Mouse (Mus musculus): ENCODE results near the gene Mta1.

DNA sequence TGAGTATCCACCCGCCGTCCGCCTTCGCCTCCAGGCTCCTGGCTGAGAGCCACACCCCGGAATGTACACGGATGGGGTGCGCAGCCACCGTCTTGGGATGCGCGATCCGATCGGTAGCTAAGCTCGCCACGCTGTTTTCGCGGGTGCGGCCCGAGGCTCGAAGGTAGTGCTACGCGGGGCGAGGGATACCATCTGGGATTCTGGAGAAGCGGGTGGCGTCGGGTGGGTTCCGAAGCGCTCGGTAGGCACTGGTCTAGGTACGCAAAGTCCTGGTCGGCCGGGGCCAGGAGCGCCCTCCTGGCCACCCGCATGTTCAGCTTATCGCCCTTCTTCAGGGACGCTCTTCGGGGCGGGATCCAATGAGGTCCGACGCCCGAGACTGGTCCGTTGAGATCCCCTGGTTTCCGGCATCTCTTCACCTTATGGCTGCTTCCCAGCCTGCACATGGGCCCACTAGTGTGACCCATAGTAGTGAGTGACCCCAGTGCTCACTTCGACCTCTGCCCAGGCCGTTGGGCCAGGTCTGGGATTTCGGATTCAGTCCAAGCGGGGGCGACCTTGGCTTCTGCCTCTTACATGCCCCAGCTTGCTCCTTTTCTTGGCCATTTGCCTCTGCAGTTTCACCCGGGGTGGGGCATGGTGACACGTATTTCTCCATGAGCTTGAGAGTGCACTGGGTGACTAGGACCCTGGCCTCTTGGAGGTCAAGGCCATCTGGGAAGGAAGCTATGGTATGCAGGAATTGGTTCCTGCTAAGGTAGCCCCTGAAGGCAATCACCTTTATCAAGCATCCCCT lies 42.7 kb downstream of the Mta1 start:
- TF ChIP-seq CTCF (IDR thresholded peaks at IDR 0.05; ENCODE audit: low read depth, low read length) (no peak), POLR2A (IDR thresholded peaks at IDR 0.05; ENCODE audit: insufficient read depth, low read length) (no peak), EP300 (IDR thresholded peaks at IDR 0.05; ENCODE audit: insufficient read depth, low read depth, low read length) (no peak)
